Mouse (Mus musculus) left cerebral cortex, adult 11 months (tissue): ENCODE results near the gene Crybg2.
A peak's percentile ranks its signal among the peaks of the same experiment; 100 is the strongest.

Source experiments
- DNase-seq: peaks from one replicate; pipeline ENCODE4 v3.0.0; 2022; ENCODE audit warnings: low spot score

Gene Crybg2

GRCm38 (mm10) chr4:134060135-134060865 is at the start of gene Crybg2:
Crybg2 (plus strand) TSS chr4:134060815.
- DNase-seq: no peak

- no peak for DNase-seq
These were observed 48.9 kb upstream of the Crybg2 start for GRCm38 (mm10) chr4:134011450-134012414.

DNA sequence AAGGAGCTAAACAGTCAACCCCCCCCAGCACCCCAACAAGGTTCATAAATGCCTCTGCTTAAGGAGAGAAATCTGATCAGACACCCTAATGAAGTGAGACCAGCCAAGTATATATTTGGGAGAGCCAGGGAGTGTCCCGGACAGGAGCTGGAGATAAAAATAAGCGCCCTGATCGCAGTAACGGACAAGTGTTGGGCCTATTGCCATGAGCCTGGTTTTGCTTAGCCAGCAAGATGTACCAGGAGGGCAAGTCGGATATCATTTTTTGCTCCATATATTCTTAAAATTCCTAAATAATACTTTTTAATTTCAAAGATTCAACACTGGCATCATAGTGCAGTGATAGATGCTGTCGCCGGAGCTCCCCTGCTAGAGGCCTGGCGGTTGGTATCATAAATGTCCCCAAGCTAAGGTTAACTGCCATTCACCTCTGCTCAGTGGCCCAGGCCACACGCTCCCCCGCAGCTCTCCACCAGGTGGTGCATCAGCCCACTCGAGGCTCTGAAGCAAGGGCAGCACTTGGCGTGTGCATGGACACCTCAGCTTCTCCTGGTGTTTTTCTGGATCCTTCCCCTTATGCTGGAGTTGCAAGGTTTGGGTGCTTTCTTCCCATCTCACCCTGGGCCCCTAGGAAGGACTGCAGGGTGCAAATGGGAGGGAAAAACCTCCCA is 47.6 kb upstream of the Crybg2 start:
- no peak for DNase-seq

GRCm38 (mm10) chr4:134016208-134016607 is 44.4 kb upstream of the Crybg2 start:
- no peak for DNase-seq

GRCm38 (mm10) chr4:134016767-134017166 is 43.8 kb upstream of the Crybg2 start:
- no peak for DNase-seq

GRCm38 (mm10) chr4:134017201-134017865 is 43.3 kb upstream of the Crybg2 start:
- no peak for DNase-seq

- DNase-seq: no peak
These were observed 42.4 kb upstream of the Crybg2 start for GRCm38 (mm10) chr4:134018038-134018778.

DNA sequence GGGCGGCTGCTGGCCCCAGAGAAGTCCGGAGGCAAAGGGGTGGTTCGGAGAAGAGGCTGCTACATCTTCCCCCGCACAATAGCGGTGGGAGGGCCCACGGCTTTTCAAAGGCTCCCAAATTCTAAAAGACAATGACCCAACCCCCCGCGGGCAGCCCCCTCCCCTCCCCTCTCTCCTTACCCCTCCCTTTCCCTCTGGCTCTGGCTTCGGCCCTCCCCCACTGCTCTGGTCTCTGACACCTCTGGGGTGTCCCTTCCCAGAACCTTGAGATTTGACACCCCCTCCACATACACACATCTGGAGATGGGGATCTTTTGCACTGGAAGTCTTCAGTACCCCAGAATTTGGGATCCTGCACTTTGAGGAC is 41.9 kb upstream of the Crybg2 start, which contains the start of gene Lin28a:
Gene Lin28a, minus strand, starts transcription at position 63 of the 367 bp plus-strand sequence.
- no peak for DNase-seq

DNA sequence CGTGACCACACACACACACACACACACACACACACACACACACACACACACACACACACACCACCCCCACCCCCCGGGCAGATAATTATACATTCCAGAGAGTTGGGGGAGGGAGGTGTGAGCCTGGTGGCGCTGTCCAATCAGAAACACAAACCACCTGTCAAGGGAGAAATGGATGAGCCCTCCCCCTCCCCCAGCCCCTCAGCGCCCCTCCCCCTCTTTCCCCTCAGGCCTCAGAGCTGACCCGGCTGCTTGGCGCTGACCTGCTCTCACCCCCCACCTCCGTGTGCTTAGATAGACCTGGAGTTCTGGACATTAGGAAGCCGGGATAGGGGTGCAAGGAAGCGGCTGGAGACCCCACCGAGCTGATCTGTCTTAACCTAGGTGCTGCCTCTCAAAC is 41.4 kb upstream of the Crybg2 start:
- DNase-seq: no peak

- no peak for DNase-seq
These were observed 40.8 kb upstream of the Crybg2 start for GRCm38 (mm10) chr4:134019641-134020351.

GRCm38 (mm10) chr4:134020621-134021020 is 40.0 kb upstream of the Crybg2 start:
- DNase-seq: no peak

GRCm38 (mm10) chr4:134025802-134026201 is 34.8 kb upstream of the Crybg2 start:
- no peak for DNase-seq

DNA sequence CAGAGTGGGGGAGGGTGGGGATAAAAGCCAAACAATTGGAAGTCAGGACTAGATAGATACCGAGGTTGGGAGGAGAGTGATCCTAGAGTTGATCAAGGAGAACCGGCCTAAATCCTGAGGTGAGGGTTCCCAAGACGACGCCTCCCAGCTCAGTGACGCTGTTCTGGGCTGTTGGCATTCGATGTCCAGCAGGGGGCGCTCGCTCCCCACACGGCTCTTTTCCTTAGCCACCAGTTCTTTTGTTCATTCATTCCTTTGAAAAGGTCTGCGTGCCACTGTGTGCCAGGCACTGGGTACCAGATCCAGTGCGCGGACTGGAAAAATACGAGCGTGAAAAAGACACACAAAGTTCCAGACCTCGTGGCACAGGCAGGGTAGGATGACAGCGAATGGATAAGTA is 24.7 kb upstream of the Crybg2 start:
- DNase-seq: peak; percentile 63

GRCm38 (mm10) chr4:134041317-134042123 is 19.1 kb upstream of the Crybg2 start:
- no peak for DNase-seq

GRCm38 (mm10) chr4:134043041-134043440 is 17.6 kb upstream of the Crybg2 start:
- no peak for DNase-seq

- no peak for DNase-seq
These were observed 13.0 kb upstream of the Crybg2 start for GRCm38 (mm10) chr4:134047648-134048047.

GRCm38 (mm10) chr4:134051912-134052311 is 8.7 kb upstream of the Crybg2 start:
- DNase-seq: no peak

GRCm38 (mm10) chr4:134052560-134052959 is 8.1 kb upstream of the Crybg2 start:
- DNase-seq: no peak

DNA sequence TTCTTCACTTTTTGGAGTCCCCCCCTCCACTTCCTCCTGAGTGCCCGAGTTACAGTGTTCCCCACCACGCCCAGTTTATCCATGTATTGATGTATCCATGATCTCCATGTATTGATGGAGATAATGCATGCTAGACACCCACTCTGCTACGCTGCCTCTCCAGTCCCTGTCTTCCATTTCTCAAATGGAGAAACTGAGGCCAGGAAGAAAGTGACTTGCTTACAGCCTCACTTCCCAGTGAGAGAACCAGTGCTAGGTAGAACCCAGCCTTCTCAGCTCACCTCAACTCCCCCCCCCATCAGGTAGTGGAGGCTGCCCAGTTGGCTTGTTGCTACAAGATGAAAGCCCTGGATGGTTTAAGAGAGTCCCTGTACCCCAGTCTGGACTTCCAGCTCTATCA is 7.1 kb upstream of the Crybg2 start, which contains the start of gene Zfp683:
Gene Zfp683, plus strand, starts transcription at position 301 of the 400 bp plus-strand sequence.
- no peak for DNase-seq
